Mouse (Mus musculus) cerebellum, adult 11 months (tissue): ENCODE measurements around the gene Vash2.

Experiments used
- DNase-seq: peaks from one replicate; pipeline ENCODE4 v3.0.0; 2022

The Vash2 gene

DNA sequence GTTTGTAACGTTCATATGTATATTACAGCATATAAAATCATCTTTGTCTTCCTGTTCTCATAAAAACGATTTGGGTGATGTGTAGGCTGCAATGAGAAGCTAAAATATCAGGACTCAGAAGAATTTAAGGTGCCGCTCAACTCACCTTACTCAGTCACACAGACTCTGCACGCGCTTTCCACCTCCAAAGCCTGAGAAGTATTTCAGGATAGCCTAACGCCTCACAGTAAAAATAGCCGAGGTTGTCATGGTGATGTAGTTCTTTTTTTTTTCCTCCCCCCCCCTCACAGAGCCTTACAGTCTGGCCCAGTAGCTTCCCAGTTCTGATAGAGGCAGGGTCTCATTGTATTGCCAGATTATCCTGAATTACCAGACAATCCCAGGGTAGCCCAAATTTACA is 60.2 kb downstream of the Vash2 start:
- no peak for DNase-seq

DNA sequence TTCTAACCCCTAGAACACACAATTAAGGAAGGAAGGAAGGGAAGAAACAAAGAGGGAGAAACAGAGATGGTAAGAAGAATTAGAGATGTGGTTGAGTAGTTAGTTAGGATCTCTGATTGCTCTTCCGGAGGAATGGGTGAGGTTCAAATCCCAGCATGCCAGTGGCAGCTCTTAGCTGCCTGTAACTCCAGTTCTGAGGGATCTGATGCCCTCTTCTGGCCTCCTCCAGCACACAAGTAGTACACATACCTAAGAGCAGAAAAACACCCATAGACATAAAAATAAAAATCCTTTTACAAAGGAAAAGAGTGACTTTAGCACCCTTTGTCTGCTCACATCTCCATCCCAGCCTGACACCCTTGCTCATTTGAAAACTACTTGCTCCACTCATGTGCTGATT is 66.5 kb downstream of the Vash2 start:
- no peak for DNase-seq

DNA sequence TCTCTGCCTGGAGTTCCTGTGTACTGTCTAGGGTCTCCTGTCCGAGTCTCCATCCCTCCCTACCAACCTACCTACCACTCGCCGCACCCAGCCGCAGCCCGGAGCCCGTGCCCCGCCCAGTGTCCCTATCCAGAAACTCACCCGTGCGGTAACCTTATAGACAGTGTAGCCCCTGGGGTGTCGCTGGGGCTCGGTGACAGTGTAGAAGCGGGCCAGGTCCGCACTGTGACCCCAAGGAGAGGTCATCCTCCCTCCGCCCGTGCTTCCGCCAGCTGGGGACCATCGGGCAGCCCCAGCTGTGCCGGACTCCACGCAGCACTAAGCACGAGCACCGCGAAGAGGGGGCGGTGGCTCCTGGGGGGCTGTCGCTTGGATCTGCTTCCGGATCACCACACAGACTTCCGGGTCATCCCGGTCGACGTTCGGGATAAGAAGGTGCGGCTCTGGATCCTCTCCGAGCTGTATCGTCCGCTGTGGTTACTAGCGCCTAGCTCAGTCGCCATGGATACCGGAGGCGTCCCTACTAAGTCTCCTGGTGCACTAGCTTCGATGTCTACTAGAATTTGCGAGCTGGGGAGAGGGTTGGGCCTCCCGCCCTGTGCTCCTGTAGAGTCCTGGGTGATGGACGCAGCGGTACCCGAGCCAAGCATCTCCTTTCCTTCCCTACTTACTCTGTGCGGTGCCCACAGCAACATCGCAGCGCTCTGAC is 67.5 kb downstream of the Vash2 start, which contains the start of gene Rps6kc1:
TSS of gene Rps6kc1 (minus strand) at position 356 of the 709 bp plus-strand sequence.
- peak; percentile 77 for DNase-seq

DNA sequence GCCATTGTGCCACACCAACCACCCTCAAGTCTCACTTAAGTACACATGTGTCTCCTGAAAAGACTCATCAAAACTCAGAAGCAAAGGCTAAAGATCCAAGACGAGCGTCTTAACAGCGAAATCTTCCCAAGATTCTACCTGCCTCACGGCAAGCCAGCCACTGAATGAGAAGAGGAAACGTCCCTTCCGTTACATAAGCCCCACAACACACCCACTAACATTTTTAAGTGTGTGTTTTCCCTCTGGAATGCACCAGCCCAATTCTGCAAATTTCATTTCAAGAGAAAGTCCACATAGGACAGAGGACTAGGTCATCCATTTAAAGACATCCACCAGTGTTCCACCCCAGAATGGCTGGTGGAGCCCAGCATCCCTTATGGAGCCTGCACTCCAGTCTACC is 68.3 kb downstream of the Vash2 start:
- DNase-seq, result no peak

DNA sequence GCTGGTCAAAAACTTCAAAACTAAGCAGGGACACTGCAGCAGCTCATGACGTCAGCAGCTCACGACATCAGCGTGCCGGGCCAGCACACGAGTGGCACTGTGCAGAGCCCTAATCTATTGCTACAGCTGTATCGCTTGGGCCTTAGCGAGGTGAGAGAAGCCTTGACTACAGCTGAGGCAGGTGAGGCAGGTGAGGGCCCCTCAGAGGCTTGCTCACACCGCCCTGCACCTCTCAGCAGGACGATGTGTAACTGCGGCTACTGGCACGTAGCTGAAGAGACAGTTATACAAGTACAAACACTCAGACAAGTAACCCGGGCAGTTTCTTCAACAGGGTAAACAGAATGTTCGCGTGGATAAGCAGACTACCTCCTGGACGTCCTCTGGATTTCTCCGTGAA is 74.4 kb downstream of the Vash2 start:
- no peak for DNase-seq

DNA sequence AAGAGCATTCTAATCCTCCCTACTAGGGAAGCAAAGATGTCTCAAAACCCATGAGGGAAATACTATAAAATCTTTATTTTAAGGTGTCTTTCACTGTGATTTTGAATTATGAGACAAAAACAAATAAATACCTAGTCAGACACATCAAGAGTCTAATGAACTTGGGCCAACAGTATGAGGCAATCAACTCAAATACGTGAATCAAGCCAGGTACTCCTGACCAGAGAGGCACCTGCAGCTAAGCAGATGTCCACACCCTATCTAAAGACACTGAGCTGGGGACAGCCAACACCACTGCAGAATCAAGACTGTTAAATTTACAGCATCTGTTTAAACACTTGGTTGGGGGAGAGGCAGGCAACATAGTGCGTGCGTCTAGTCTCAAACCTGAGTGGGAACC is 75.0 kb downstream of the Vash2 start:
- DNase-seq, result no peak

DNA sequence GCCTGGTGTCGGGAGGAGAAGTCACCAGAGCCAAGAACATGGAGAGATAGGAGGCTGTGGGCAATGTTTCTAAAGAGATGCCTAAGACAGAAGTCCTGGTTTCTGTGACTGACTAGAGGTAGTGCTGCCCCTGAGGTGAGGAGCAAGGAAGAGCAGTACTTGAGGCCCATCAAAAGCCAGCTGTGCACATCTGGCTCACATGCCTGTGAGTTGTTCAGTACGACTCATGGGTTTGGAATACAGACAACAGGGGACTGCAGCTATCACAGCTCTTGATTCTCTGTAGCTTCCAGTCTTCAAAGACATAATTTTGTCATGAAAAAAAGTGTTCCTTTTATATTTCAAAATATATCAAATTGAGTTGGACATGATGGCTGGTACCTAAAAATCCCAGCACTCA is 78.0 kb downstream of the Vash2 start:
- DNase-seq, result no peak

DNA sequence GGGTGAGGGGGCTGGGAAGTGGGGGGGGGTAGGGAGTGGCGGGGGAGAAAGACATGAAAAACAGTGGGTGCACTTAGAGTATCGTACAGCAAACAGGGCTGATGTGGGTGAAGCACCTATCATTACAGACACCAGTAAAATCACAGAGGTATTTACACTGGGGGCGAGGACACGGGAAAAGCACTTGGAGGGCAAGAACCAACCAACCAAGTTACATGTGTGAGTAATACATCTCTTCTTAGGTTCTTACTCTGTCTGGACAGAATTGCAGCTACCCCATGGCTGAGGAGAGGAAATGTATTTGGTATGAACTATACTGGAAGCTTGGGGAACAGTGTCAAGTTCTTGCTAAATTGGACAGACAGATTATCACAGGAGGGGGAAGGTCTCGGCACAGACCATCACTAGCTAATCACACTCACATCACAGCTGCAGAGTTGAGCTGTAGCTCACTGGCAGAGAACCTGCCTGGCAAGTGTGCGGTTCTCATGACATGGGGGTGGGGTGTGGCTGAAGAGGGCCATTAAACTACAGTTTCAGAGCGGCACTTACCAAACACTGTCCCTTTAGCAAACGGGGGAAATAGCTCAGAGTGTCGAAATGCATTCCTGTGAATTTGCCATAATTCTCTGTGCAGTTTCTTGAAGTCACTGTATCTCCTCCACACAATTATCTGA is 80.1 kb downstream of the Vash2 start:
- DNase-seq, result no peak

DNA sequence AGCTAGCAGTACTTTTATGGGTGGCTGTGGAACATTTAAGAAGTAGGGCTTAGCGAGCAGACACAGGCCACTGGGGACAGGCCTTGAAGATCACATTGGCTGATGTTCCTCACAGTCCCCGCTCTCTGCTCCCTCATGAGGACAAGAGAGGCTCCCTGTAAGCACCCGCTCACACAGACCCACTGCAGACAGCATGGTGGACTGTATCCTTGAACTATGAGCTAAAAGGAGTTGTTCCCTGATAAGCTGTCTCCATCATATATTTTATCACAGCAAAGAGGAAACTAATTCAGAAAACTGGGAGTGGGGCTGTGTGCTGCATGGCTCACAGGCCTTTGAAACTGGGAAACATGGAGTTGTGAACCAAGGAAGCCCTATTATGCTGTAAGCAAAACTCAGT is 80.9 kb downstream of the Vash2 start:
- no peak for DNase-seq
